Mouse (Mus musculus) CH12.LX (cell line): ENCODE results near the gene Trub1.

Experiments
- CTCF ChIP-seq, 2 experiments: IDR thresholded peaks in 1 of 2; conservative IDR thresholded peaks in 1 of 2; 2 replicates each; pipeline ENCODE4 v1.5.1; 2011 to 2012; ENCODE audit warnings: low read depth in 2 of 2, low read length in 2 of 2, improper control_type of control experiment in 1 of 2, inconsistent platforms in 1 of 2, mild to moderate bottlenecking in 1 of 2, moderate library complexity in 1 of 2
- E2F4 ChIP-seq: IDR thresholded peaks from 2 replicates; pipeline ENCODE4 v1.6.1; 2011; ENCODE audit warnings: low read depth, low read length, improper control_type of control experiment; ENCODE audit not compliant: insufficient replicate concordance
- EP300 ChIP-seq: IDR thresholded peaks from 2 replicates; pipeline ENCODE4 v1.6.1; 2011; ENCODE audit warnings: low read length, improper control_type of control experiment
- MXI1 ChIP-seq: IDR thresholded peaks from 2 replicates; pipeline ENCODE4 v1.6.1; 2011; ENCODE audit warnings: mild to moderate bottlenecking, low read depth, low read length, improper control_type of control experiment
- POLR2A ChIP-seq: IDR thresholded peaks from 2 replicates; pipeline ENCODE4 v1.6.1; 2011; ENCODE audit warnings: low read depth, mild to moderate bottlenecking, improper control_type of control experiment, low read length
- POLR2AphosphoS2 ChIP-seq: IDR thresholded peaks from 2 replicates; pipeline ENCODE4 v1.6.1; 2011; ENCODE audit warnings: low read depth, low read length, improper control_type of control experiment
- RAD21 ChIP-seq: IDR thresholded peaks from 2 replicates; pipeline ENCODE4 v1.6.1; 2011; ENCODE audit warnings: low read depth, mild to moderate bottlenecking, low read length, improper control_type of control experiment, moderate library complexity
- UBTF ChIP-seq: IDR thresholded peaks from 2 replicates; pipeline ENCODE4 v1.6.1; 2012; ENCODE audit warnings: low read depth, mild to moderate bottlenecking, inconsistent platforms, low read length, improper control_type of control experiment, moderate library complexity

GRCm38 (mm10) chr19:57452492-57453217, at the start of gene Trub1:
- peak; percentile 88 for TF ChIP-seq POLR2A
- TF ChIP-seq EP300, result no peak
- peak; percentile 99 for TF ChIP-seq MXI1
- no peak for TF ChIP-seq CTCF (conservative IDR thresholded peaks at IDR 0.05 in 1 of 2, IDR thresholded peaks at IDR 0.05 in 1 of 2; ENCODE audit: low read depth in 2 of 2, low read length in 2 of 2)
- no peak for TF ChIP-seq E2F4
- no peak for TF ChIP-seq POLR2AphosphoS2
- 0 out of 2 replicates have a peak, but pooled peaks have one; percentile 52 for TF ChIP-seq UBTF
- no peak for TF ChIP-seq RAD21
